Mouse (Mus musculus) kidney, postnatal 0 days (tissue): ENCODE measurements around the gene Fam71f1. TPM values are rescaled to one million over a fixed set of nuclear protein-coding genes. Genes with fewer than 3 reads are reported as not detected.
A peak's percentile ranks its signal among the peaks of the same experiment; 100 is the strongest.

Experiments used
- ATAC-seq: fragments of 200-750 bp; cut with Nextera tagmentation; replicated peaks from 2 replicates; pipeline ENCODE4 v1.8.0; 2017; ENCODE audit warnings: low read depth, moderate number of reproducible peaks, moderate TSS enrichment, moderate library complexity; ENCODE audit not compliant: low FRiP score
- DNase-seq: peaks from one replicate; pipeline ENCODE4 v3.0.0-alpha.2; 2016; ENCODE audit warnings: low spot score
- H3K27ac ChIP-seq: fragments of 300-500 bp; sonication (generic); 2 replicates; pipeline ENCODE4 v1.5.1; 2014; ENCODE audit warnings: mild to moderate bottlenecking
- H3K27me3 ChIP-seq: fragments of 300-500 bp; sonication (generic); 2 replicates; pipeline ENCODE4 v1.6.1; 2014; ENCODE audit warnings: low read length, mixed read lengths; ENCODE audit not compliant: insufficient read depth
- H3K36me3 ChIP-seq: fragments of 300-500 bp; sonication (generic); 2 replicates; pipeline ENCODE4 v1.6.1; 2014; ENCODE audit warnings: low read length, mixed read lengths; ENCODE audit not compliant: insufficient read depth
- H3K4me1 ChIP-seq: fragments of 300-500 bp; sonication (generic); replicated peaks from 2 replicates; pipeline ENCODE4 v1.6.1; 2014; ENCODE audit warnings: antibody characterized with exemption, low read length, mixed read lengths; ENCODE audit not compliant: insufficient read depth
- H3K4me2 ChIP-seq: fragments of 300-500 bp; sonication (generic); 2 replicates; pipeline ENCODE4 v1.6.1; 2014; ENCODE audit warnings: mild to moderate bottlenecking, low read length, moderate library complexity, mixed read lengths
- H3K4me3 ChIP-seq: fragments of 300-500 bp; sonication (generic); replicated peaks from 2 replicates; pipeline ENCODE4 v1.5.1; 2014; ENCODE audit warnings: low read depth, low read length
- H3K9ac ChIP-seq: fragments of 300-500 bp; sonication (generic); 2 replicates; pipeline ENCODE4 v1.6.1; 2014; ENCODE audit warnings: low read depth, low read length
- H3K9me3 ChIP-seq: fragments of 300-500 bp; sonication (generic); replicated peaks from 2 replicates; pipeline ENCODE4 v1.6.1; 2016; ENCODE audit warnings: low read length, inconsistent platforms, mixed read lengths
- CTCF ChIP-seq: IDR thresholded peaks from 2 replicates; pipeline ENCODE4 v1.5.1; 2016; ENCODE audit warnings: antibody characterized with exemption, low read depth, mild to moderate bottlenecking, moderate library complexity
- WGBS: fragments of 180-500 bp; shearing (Covaris S2); extraction: QIAGEN DNeasy Blood & Tissue Kit; methylation state at CpG from one replicate; pipeline ENCODE4 v1.1.7; 2014; 5-methylcytosine and 5-hydroxymethylcytosine counted together
- polyA plus RNA-seq: library from polyadenylated mRNA; unstranded; fragments of >200 nt; fragmentation: Nextera tagmentation; extraction: Ambion mirVana; gene quantifications from 2 replicates; pipeline ENCODE4 v1.2.1, GENCODE M21; 2015

Gene Fam71f1
- polyA plus RNA-seq, 1 experiment from 2014 or later, result not detected

DNA sequence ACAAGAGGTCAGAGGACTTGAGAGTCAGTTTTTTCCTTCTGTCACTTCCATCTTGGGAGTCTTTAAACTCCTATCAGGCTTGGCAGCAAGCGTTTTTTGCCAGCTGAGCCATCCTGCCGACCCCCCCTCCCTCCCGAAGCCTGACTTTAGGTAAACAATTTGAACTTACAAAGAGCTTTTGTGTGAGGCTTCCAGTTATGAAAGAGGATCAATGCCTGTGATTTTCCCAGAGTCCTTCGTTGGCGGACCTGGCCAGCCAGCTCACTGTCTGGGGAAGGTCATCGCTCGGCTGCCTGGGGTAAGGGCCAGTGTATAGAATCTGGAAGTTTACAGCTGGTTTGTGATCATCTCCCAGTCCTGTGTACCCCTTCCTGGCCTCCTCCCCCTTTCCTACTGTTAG lies 38.3 kb upstream of the Fam71f1 start:
- H3K9ac ChIP-seq, result no peak overlapping the region
- 61% methylated on average over 7 of the region's 7 CpGs for WGBS
- no peak for TF ChIP-seq CTCF

DNA sequence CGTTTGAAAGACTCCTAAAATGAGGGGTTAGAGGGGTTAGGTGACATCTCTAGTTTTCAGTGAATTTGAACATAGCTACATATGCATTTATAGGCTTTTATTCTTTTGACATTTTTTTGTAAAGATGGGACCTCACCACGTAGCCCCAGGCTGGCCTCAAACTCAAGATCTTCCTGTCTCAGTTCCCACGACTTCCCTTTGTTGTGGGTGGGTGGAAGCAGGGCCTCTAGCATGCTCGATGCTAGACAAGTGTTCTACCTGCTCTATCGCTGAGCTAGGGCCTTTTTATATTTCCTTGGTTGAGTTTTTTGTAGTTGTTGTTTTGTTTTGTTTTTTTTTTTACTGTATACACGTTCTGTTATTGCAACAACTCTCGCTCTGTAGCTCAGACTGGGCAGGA lies 32.1 kb upstream of the Fam71f1 start:
- 82% methylated on average over 7 of the region's 7 CpGs for whole genome bisulfite sequencing
- ATAC-seq, result no peak

More for the DNA sequence above, 38.3 kb upstream of the Fam71f1 start:
- Histone ChIP-seq H3K27me3 (no peaks in the 10 kb centered on the region), H3K27ac (no peak overlapping the region), H3K4me1 (no peaks in the 10 kb centered on the region), H3K4me2 (no peak overlapping the region), H3K4me3 (no peak overlapping the region), H3K36me3 (no peaks in the 10 kb centered on the region), H3K9me3 (no peaks in the 10 kb centered on the region)
- DNase-seq (no peak), ATAC-seq (no peak)

GRCm38 (mm10) chr6:29287481-29287880 lies 31.5 kb upstream of the Fam71f1 start:
- Histone ChIP-seq H3K9me3 (no peaks in the 10 kb centered on the region), H3K4me1 (no peaks in the 10 kb centered on the region), H3K4me3 (no peak overlapping the region), H3K27ac (peak overlapping the region; percentile 44; the same call in 1 of the 2 replicates), H3K36me3 (no peaks in the 10 kb centered on the region), H3K4me2 (no peak overlapping the region), H3K27me3 (no peaks in the 10 kb centered on the region), H3K9ac (no peak overlapping the region)
- 25% methylated on average over 6 of the region's 6 CpGs for WGBS
- DNase-seq, result peak; percentile 45
- TF ChIP-seq CTCF, result no peak
- ATAC-seq, result peak; percentile 46; the same call in 1 of the 2 replicates

More for the DNA sequence above, 32.1 kb upstream of the Fam71f1 start:
- no peaks in the 10 kb centered on the region for H3K9me3 ChIP-seq
- H3K4me1 ChIP-seq, result no peaks in the 10 kb centered on the region
- H3K36me3 ChIP-seq, result no peaks in the 10 kb centered on the region
- TF ChIP-seq CTCF, result no peak
- no peak overlapping the region for H3K4me3 ChIP-seq
- H3K27ac ChIP-seq, result no peak overlapping the region
- no peak for DNase-seq
- H3K4me2 ChIP-seq, result no peak overlapping the region
- H3K9ac ChIP-seq, result no peak overlapping the region
- H3K27me3 ChIP-seq, result no peaks in the 10 kb centered on the region

GRCm38 (mm10) chr6:29287944-29288343 lies 31.0 kb upstream of the Fam71f1 start:
- WGBS, result 35% methylated on average over 5 of the region's 5 CpGs
- H3K36me3 ChIP-seq, result no peaks in the 10 kb centered on the region
- no peaks in the 10 kb centered on the region for H3K9me3 ChIP-seq
- H3K4me2 ChIP-seq, result no peak overlapping the region
- TF ChIP-seq CTCF, result no peak
- peak overlapping the region; percentile 44; the same call in 1 of the 2 replicates for H3K27ac ChIP-seq
- no peaks in the 10 kb centered on the region for H3K4me1 ChIP-seq
- no peak overlapping the region for H3K4me3 ChIP-seq
- ATAC-seq (no peak; the same call in 1 of the 2 replicates), DNase-seq (peak; percentile 75)
- H3K27me3 ChIP-seq, result no peaks in the 10 kb centered on the region
- H3K9ac ChIP-seq, result no peak overlapping the region

GRCm38 (mm10) chr6:29288651-29289050 lies 30.3 kb upstream of the Fam71f1 start:
- DNase-seq (no peak), ATAC-seq (no peak)
- Histone ChIP-seq H3K4me1 (no peaks in the 10 kb centered on the region), H3K4me2 (no peak overlapping the region), H3K4me3 (no peak overlapping the region), H3K36me3 (no peaks in the 10 kb centered on the region), H3K9ac (no peak overlapping the region), H3K27me3 (no peaks in the 10 kb centered on the region), H3K9me3 (no peaks in the 10 kb centered on the region), H3K27ac (no peak overlapping the region)
- TF ChIP-seq CTCF, result no peak
- WGBS, result 60% methylated on average over 6 of the region's 6 CpGs

GRCm38 (mm10) chr6:29299112-29299511 lies 19.8 kb upstream of the Fam71f1 start:
- no peaks in the 10 kb centered on the region for H3K27me3 ChIP-seq
- no peak for TF ChIP-seq CTCF
- H3K4me3 ChIP-seq, result no peak overlapping the region
- H3K4me1 ChIP-seq, result no peaks in the 10 kb centered on the region
- H3K36me3 ChIP-seq, result no peaks in the 10 kb centered on the region
- no peaks in the 10 kb centered on the region for H3K9me3 ChIP-seq
- ATAC-seq (no peak), DNase-seq (no peak)
- WGBS, result 57% methylated on average over 2 of the region's 2 CpGs
- H3K27ac ChIP-seq, result no peak overlapping the region
- H3K4me2 ChIP-seq, result no peak overlapping the region
- no peak overlapping the region for H3K9ac ChIP-seq

GRCm38 (mm10) chr6:29303251-29303650 lies 15.7 kb upstream of the Fam71f1 start:
- DNase-seq (no peak), ATAC-seq (no peak)

More at GRCm38 (mm10) chr6:29303251-29303650, 15.7 kb upstream of the Fam71f1 start:
- Histone ChIP-seq H3K4me2 (no peak overlapping the region), H3K9ac (no peak overlapping the region), H3K36me3 (no peaks in the 10 kb centered on the region), H3K27me3 (no peaks in the 10 kb centered on the region), H3K4me3 (no peak overlapping the region), H3K4me1 (no peaks in the 10 kb centered on the region), H3K27ac (no peak overlapping the region), H3K9me3 (no peaks in the 10 kb centered on the region)
- no peak for TF ChIP-seq CTCF
